Mouse (Mus musculus) testis, postnatal 14 days (tissue): ENCODE measurements around the gene Zfp719.

Experiments
- DNase-seq: peaks from one replicate; pipeline ENCODE4 v3.0.0; 2021; ENCODE audit warnings: low spot score

Gene Zfp719

GRCm38 (mm10) chr7:43607743-43608287, 28.4 kb downstream of the Zfp719 start:
- DNase-seq: no peak

GRCm38 (mm10) chr7:43608316-43608824, 29.0 kb downstream of the Zfp719 start:
- DNase-seq: no peak

- no peak for DNase-seq
Observed at GRCm38 (mm10) chr7:43613816-43614551, 34.6 kb downstream of the Zfp719 start.

GRCm38 (mm10) chr7:43622927-43623326, 43.5 kb downstream of the Zfp719 start:
- no peak for DNase-seq

GRCm38 (mm10) chr7:43623819-43624218, 44.4 kb downstream of the Zfp719 start:
- no peak for DNase-seq

- DNase-seq: no peak
Observed at GRCm38 (mm10) chr7:43625065-43625464, 45.7 kb downstream of the Zfp719 start.

- no peak for DNase-seq
Observed at GRCm38 (mm10) chr7:43625794-43626422, 46.5 kb downstream of the Zfp719 start.

- DNase-seq: no peak
Observed at GRCm38 (mm10) chr7:43633940-43634339, 54.5 kb downstream of the Zfp719 start.

- DNase-seq: no peak
Observed at GRCm38 (mm10) chr7:43634500-43634899, 55.1 kb downstream of the Zfp719 start, which contains the start of gene Ceacam18. TSS of gene Ceacam18 (plus strand) at chr7:43634707.

GRCm38 (mm10) chr7:43636194-43636593, 56.8 kb downstream of the Zfp719 start:
- DNase-seq: no peak

GRCm38 (mm10) chr7:43637118-43637517, 57.7 kb downstream of the Zfp719 start:
- no peak for DNase-seq

GRCm38 (mm10) chr7:43642587-43642986, 63.2 kb downstream of the Zfp719 start:
- DNase-seq: no peak
